Mouse (Mus musculus): Measurements from ENCODE around the gene Cnga4. TPM values are rescaled to one million over a fixed set of nuclear protein-coding genes. Genes with fewer than 3 reads are reported as not detected.
"Not testable (repeated sequence)": the region's sequence is repeated elsewhere in the genome, so short reads cannot be mapped to it uniquely, and the experiment has no call there.

Cnga4 gene
- polyA plus RNA-seq, 1 experiment from 2014 or later = not detected

GRCm38 (mm10) chr7:105445076-105445475, 40.7 kb downstream of the Cnga4 start:
- 70% methylated on average over 3 of the region's 3 CpGs for WGBS
- no peaks in the 10 kb centered on the region for H3K27me3 ChIP-seq

DNA sequence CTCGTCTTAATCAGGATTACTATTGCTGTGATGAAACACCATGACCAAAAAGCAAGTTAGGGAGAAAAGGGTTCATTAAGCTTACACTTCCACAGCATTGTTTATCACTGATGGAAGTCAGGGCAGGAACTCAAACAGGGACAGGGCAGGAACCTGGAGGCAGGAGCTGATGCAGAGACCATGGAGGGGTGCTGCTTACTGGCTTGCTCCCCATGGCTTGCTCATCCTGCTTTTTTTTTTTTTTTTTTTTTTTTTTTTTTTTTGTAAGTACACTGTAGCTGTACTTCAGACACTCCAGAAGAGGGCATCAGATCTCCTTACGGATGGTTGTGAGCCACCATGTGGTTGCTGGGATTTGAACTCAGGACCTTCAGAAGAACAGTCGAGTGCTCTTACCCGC, 49.0 kb downstream of the Cnga4 start:
- not testable (repeated sequence) for ATAC-seq (replicated peaks; ENCODE audit: insufficient number of reproducible peaks, insufficient read depth, low FRiP score, low read depth); H3K9ac ChIP-seq; H3K4me1 ChIP-seq (replicated peaks); H3K36me3 ChIP-seq; H3K4me2 ChIP-seq; H3K27ac ChIP-seq; H3K27me3 ChIP-seq; H3K4me3 ChIP-seq; H3K9me3 ChIP-seq (replicated peaks)
- WGBS = 84% methylated on average over 4 of the region's 4 CpGs

More at GRCm38 (mm10) chr7:105445076-105445475, 40.7 kb downstream of the Cnga4 start:
- Histone ChIP-seq H3K4me3 (no peak overlapping the region), H3K36me3 (no peaks in the 10 kb centered on the region), H3K9ac (no peak overlapping the region), H3K4me1 (replicated peaks) (no peaks in the 10 kb centered on the region), H3K9me3 (replicated peaks) (no peaks in the 10 kb centered on the region), H3K4me2 (no peak overlapping the region), H3K27ac (no peak overlapping the region)
- no peak for ATAC-seq (replicated peaks; ENCODE audit: insufficient number of reproducible peaks, insufficient read depth, low FRiP score, low read depth)

Other genes with a start within 250 kb of the Cnga4 start
- not detected in 2 replicates for gene Olfr684, start 240.9 kb upstream of the Cnga4 start, polyA plus RNA-seq (2015; fragmentation: Nextera tagmentation; extraction: Ambion mirVana)
- gene Olfr685, start 218.6 kb upstream of the Cnga4 start, polyA plus RNA-seq (2015; fragmentation: Nextera tagmentation; extraction: Ambion mirVana) = not detected in 2 replicates
- gene Olfr686, start 197.1 kb upstream of the Cnga4 start, polyA plus RNA-seq (2015; fragmentation: Nextera tagmentation; extraction: Ambion mirVana) = not detected in 2 replicates
- gene Olfr688, start 116.5 kb upstream of the Cnga4 start, polyA plus RNA-seq (2015; fragmentation: Nextera tagmentation; extraction: Ambion mirVana) = not detected in 2 replicates
- not detected in 2 replicates for gene Olfr689, start 93.4 kb upstream of the Cnga4 start, polyA plus RNA-seq (2015; fragmentation: Nextera tagmentation; extraction: Ambion mirVana)
- not detected in 2 replicates for gene Olfr690, start 70.5 kb upstream of the Cnga4 start, polyA plus RNA-seq (2015; fragmentation: Nextera tagmentation; extraction: Ambion mirVana)
- gene Olfr691, start 62.3 kb upstream of the Cnga4 start, polyA plus RNA-seq (2015; fragmentation: Nextera tagmentation; extraction: Ambion mirVana) = not detected in 2 replicates
- not detected in 2 replicates for gene Olfr692, start 36.3 kb upstream of the Cnga4 start, polyA plus RNA-seq (2015; fragmentation: Nextera tagmentation; extraction: Ambion mirVana)
- gene Gm5901, start 29.5 kb upstream of the Cnga4 start, polyA plus RNA-seq (2015; fragmentation: Nextera tagmentation; extraction: Ambion mirVana) = not detected in 2 replicates
- gene Fam160a2, start 4.5 kb upstream of the Cnga4 start, polyA plus RNA-seq (2015; fragmentation: Nextera tagmentation; extraction: Ambion mirVana) = 24.7 and 35.4 TPM in 2 replicates
- 0.05 TPM in 1 of 2 replicates, not detected in the other for gene Cckbr, start 21.2 kb downstream of the Cnga4 start, polyA plus RNA-seq (2015; fragmentation: Nextera tagmentation; extraction: Ambion mirVana)
- gene Cavin3, start 77.7 kb downstream of the Cnga4 start, polyA plus RNA-seq (2015; fragmentation: Nextera tagmentation; extraction: Ambion mirVana) = 89.3 and 91.4 TPM in 2 replicates
- gene Smpd1, start 149.8 kb downstream of the Cnga4 start, polyA plus RNA-seq (2015; fragmentation: Nextera tagmentation; extraction: Ambion mirVana) = 54.4 and 61.0 TPM in 2 replicates
- gene Apbb1, start 177.1 kb downstream of the Cnga4 start, polyA plus RNA-seq (2015; fragmentation: Nextera tagmentation; extraction: Ambion mirVana) = 40.4 and 49.2 TPM in 2 replicates
- gene Hpx, start 195.6 kb downstream of the Cnga4 start, polyA plus RNA-seq (2015; fragmentation: Nextera tagmentation; extraction: Ambion mirVana) = 0.24 and 2.3 TPM in 2 replicates
- 26.5 and 36.0 TPM in 2 replicates for gene Trim3, start 229.0 kb downstream of the Cnga4 start, polyA plus RNA-seq (2015; fragmentation: Nextera tagmentation; extraction: Ambion mirVana)
- 138 and 156 TPM in 2 replicates for gene Timm10b, start 235.5 kb downstream of the Cnga4 start, polyA plus RNA-seq (2015; fragmentation: Nextera tagmentation; extraction: Ambion mirVana)
- gene Arfip2, start 235.8 kb downstream of the Cnga4 start, polyA plus RNA-seq (2015; fragmentation: Nextera tagmentation; extraction: Ambion mirVana) = 42.6 and 50.8 TPM in 2 replicates
- gene Gm45799, start 236.0 kb downstream of the Cnga4 start, polyA plus RNA-seq (2015; fragmentation: Nextera tagmentation; extraction: Ambion mirVana) = 24.0 and 39.7 TPM in 2 replicates
- gene Dnhd1, start 246.3 kb downstream of the Cnga4 start, polyA plus RNA-seq (2015; fragmentation: Nextera tagmentation; extraction: Ambion mirVana) = 0.72 and 0.91 TPM in 2 replicates

Measured in heart, embryonic 15.5 days (tissue).